Mouse (Mus musculus) right cerebral cortex, postnatal 10 days (tissue): ENCODE results near the gene Gnai2.
"Not testable (repeated sequence)": the region's sequence is repeated elsewhere in the genome, so short reads cannot be mapped to it uniquely, and the experiment has no call there.

ENCODE experiments used
- DNase-seq, 2 experiments: peaks; one replicate each; pipeline ENCODE4 v3.0.0; 2021; ENCODE audit warnings: low spot score in 2 of 2

The Gnai2 gene

GRCm38 (mm10) chr9:107570016-107570415 is 65.2 kb downstream of the Gnai2 start:
- no peak for DNase-seq

GRCm38 (mm10) chr9:107569270-107569669 is 65.9 kb downstream of the Gnai2 start:
- no peak for DNase-seq

- peak; percentile 90 to 91 for DNase-seq
Measured at GRCm38 (mm10) chr9:107568331-107569261, 66.6 kb downstream of the Gnai2 start.

- no peak for DNase-seq
Measured at GRCm38 (mm10) chr9:107567702-107568319, 67.4 kb downstream of the Gnai2 start, which contains the start of gene Hyal2. TSS of gene Hyal2 (plus strand) at chr9:107567945.

- DNase-seq = no peak
Measured at GRCm38 (mm10) chr9:107566855-107567254, 68.3 kb downstream of the Gnai2 start.

- peak; percentile 79 to 85 for DNase-seq
Measured at GRCm38 (mm10) chr9:107566041-107566709, 69.0 kb downstream of the Gnai2 start.

- not testable (repeated sequence) for DNase-seq
Measured at GRCm38 (mm10) chr9:107565556-107565955, 69.6 kb downstream of the Gnai2 start.
